27 mouse cellular contexts compared by ENCODE assay signal in the genomic region with DNA sequence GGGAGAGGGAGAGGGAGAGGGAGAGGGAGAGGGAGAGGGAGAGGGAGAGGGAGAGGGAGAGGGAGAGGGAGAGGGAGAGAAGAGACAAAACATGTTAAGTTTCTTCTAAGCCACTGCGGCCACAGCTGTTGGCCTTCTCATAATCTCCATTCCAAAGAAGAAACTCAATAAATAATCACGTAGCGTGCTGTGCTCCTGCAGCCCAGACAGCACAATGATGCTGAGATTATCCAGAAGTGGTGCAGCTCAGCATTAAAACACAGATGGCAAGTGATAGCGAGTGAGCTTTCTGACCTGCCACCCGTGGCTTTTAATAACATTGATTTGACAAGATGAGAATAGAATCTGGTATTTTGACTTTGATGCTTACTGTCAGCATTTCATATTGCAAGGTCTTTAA.
A peak's percentile ranks its signal among the peaks of the same experiment; 100 is the strongest.
DNase-seq lines count a peak whose midpoint lies in the region; ATAC-seq and TF ChIP-seq lines count a peak whose summit lies in the region.
"Had no signal": no experiment of that assay in that cellular context is flagged by ENCODE, and none has a peak within 500 bp of the region (broad histone marks: within the 10 kb centered on the region; RNA-seq: fewer than 3 reads in every experiment).

No protein-coding gene starts in this region.

- H3K4me1 ChIP-seq in embryonic facial prominence, embryonic 14.5 days (ENCODE audit: control insufficient read depth, insufficient read depth, low read length) = no peaks in the 10 kb centered on the region
- H3K4me1 ChIP-seq in embryonic facial prominence, embryonic 10.5 days = peaks cover 10% of the 10 kb centered on the region
- no peaks in the 10 kb centered on the region for H3K4me1 ChIP-seq in kidney, postnatal 0 days (replicated peaks; ENCODE audit: insufficient read depth, low read length)
- H3K4me1 ChIP-seq in midbrain, embryonic 15.5 days = no peaks in the 10 kb centered on the region
- H3K4me1 ChIP-seq: heart, embryonic 15.5 days; limb, embryonic 15.5 days; liver, embryonic 13.5 days; neural tube, embryonic 13.5 days had no signal

- peak; percentile 12 for DNase-seq in embryonic facial prominence, embryonic 14.5 days (ENCODE audit: low spot score)
- no peak for DNase-seq in embryonic facial prominence, embryonic 10.5 days (ENCODE audit: low spot score)
- DNase-seq in kidney, postnatal 0 days (ENCODE audit: low spot score) = peak; percentile 11
- DNase-seq in kidney, adult 18-20 months = no peak
- peak; percentile 67 for DNase-seq in MN1 (ENCODE audit: low spot score)
- no peak for DNase-seq in left cerebral cortex, postnatal 10 days (ENCODE audit: extremely low spot score in 1 of 2, low spot score in 2 of 2)
- no peak for DNase-seq in left cerebral cortex, adult 8-10 months (ENCODE audit: low spot score in 2 of 2)
- DNase-seq: adrenal gland, postnatal 10 days; cerebellum, adult 11-12 months; cerebellum, adult 9-11 months; gastrocnemius, postnatal 10 days; kidney, postnatal 36 days; liver, embryonic 13.5 days; lung, adult 18-20 months; lung, postnatal 10 days; right cerebral cortex, postnatal 14 days; thymus, postnatal 14 days had no signal

- ATAC-seq in embryonic facial prominence, embryonic 14.5 days (ENCODE audit: low read depth) = no peak
- no peak for ATAC-seq in kidney, postnatal 0 days (replicated peaks; ENCODE audit: low FRiP score, low read depth)
- 0 out of 2 replicates have a peak, but pooled peaks have one; percentile 44 for ATAC-seq in midbrain, embryonic 15.5 days (replicated peaks)
- ATAC-seq: intestine, embryonic 16.5 days; Patski had no signal

- H3K4me2 ChIP-seq in embryonic facial prominence, embryonic 14.5 days (ENCODE audit: low read depth, low read length) = no peak overlapping the region
- H3K4me2 ChIP-seq in kidney, postnatal 0 days (ENCODE audit: low read length) = no peak overlapping the region
- no peak overlapping the region for H3K4me2 ChIP-seq in midbrain, embryonic 15.5 days
- H3K4me2 ChIP-seq: heart, embryonic 15.5 days; limb, embryonic 15.5 days; liver, embryonic 13.5 days; neural tube, embryonic 13.5 days had no signal

- H3K27me3 ChIP-seq in embryonic facial prominence, embryonic 14.5 days (replicated peaks; ENCODE audit: control insufficient read depth, insufficient read depth, low read length) = no peaks in the 10 kb centered on the region
- no peaks in the 10 kb centered on the region for H3K27me3 ChIP-seq in embryonic facial prominence, embryonic 10.5 days (replicated peaks; ENCODE audit: low read depth, poor library complexity, severe bottlenecking)
- no peaks in the 10 kb centered on the region for H3K27me3 ChIP-seq in kidney, postnatal 0 days (ENCODE audit: insufficient read depth, low read length)
- H3K27me3 ChIP-seq in midbrain, embryonic 15.5 days (replicated peaks) = no peaks in the 10 kb centered on the region
- H3K27me3 ChIP-seq: heart, embryonic 15.5 days; limb, embryonic 15.5 days; liver, embryonic 13.5 days; neural tube, embryonic 13.5 days; Patski had no signal

- 77% methylated on average over 5 of the region's 5 CpGs for WGBS in embryonic facial prominence, embryonic 14.5 days
- WGBS in embryonic facial prominence, embryonic 10.5 days = 88% methylated on average over 5 of the region's 5 CpGs
- WGBS in kidney, postnatal 0 days = 68% methylated on average over 5 of the region's 5 CpGs
- WGBS in midbrain, embryonic 15.5 days = 39% methylated on average over 5 of the region's 5 CpGs

- no peak overlapping the region for H3K9ac ChIP-seq in embryonic facial prominence, embryonic 14.5 days (ENCODE audit: low read depth, low read length)
- no peak overlapping the region for H3K9ac ChIP-seq in kidney, postnatal 0 days (ENCODE audit: low read depth, low read length)
- H3K9ac ChIP-seq in midbrain, embryonic 15.5 days = no peak overlapping the region
- H3K9ac ChIP-seq: heart, embryonic 15.5 days; limb, embryonic 15.5 days; liver, embryonic 13.5 days; neural tube, embryonic 13.5 days had no signal

- no peaks in the 10 kb centered on the region for H3K36me3 ChIP-seq in embryonic facial prominence, embryonic 14.5 days (ENCODE audit: control insufficient read depth, insufficient read depth, low read length)
- H3K36me3 ChIP-seq in embryonic facial prominence, embryonic 10.5 days (replicated peaks) = peaks cover 12% of the 10 kb centered on the region
- H3K36me3 ChIP-seq in kidney, postnatal 0 days (ENCODE audit: insufficient read depth, low read length) = no peaks in the 10 kb centered on the region
- H3K36me3 ChIP-seq in midbrain, embryonic 15.5 days (replicated peaks) = no peaks in the 10 kb centered on the region
- H3K36me3 ChIP-seq: heart, embryonic 15.5 days; neural tube, embryonic 13.5 days had no signal

- no peaks in the 10 kb centered on the region for H3K9me3 ChIP-seq in embryonic facial prominence, embryonic 14.5 days (ENCODE audit: control insufficient read depth, low read length)
- no peaks in the 10 kb centered on the region for H3K9me3 ChIP-seq in embryonic facial prominence, embryonic 10.5 days
- no peaks in the 10 kb centered on the region for H3K9me3 ChIP-seq in kidney, postnatal 0 days (replicated peaks; ENCODE audit: low read length)
- H3K9me3 ChIP-seq in midbrain, embryonic 15.5 days = no peaks in the 10 kb centered on the region
- H3K9me3 ChIP-seq: G1E; heart, embryonic 15.5 days; limb, embryonic 10.5 days; limb, embryonic 15.5 days; liver, embryonic 13.5 days; neural tube, embryonic 13.5 days had no signal

- no peak overlapping the region for H3K27ac ChIP-seq in embryonic facial prominence, embryonic 14.5 days (replicated peaks; ENCODE audit: low read depth, low read length)
- no peak overlapping the region for H3K27ac ChIP-seq in embryonic facial prominence, embryonic 10.5 days (replicated peaks)
- H3K27ac ChIP-seq in kidney, postnatal 0 days = no peak overlapping the region
- no peak overlapping the region for H3K27ac ChIP-seq in midbrain, embryonic 15.5 days
- H3K27ac ChIP-seq: heart, embryonic 15.5 days; layer of hippocampus, adult 2 months; left cerebral cortex, adult 2 months; limb, embryonic 10.5 days; limb, embryonic 15.5 days; liver, embryonic 13.5 days; neural tube, embryonic 13.5 days had no signal

- intact Hi-C loops in left cerebral cortex, postnatal 10 days (cut with DNase I) = no loop called here

- TF ChIP-seq CTCF in kidney, postnatal 0 days (IDR thresholded peaks at IDR 0.05; ENCODE audit: low read depth) = no peak

- H3K4me3 ChIP-seq in embryonic facial prominence, embryonic 14.5 days (ENCODE audit: low read depth, low read length) = no peak overlapping the region
- H3K4me3 ChIP-seq in embryonic facial prominence, embryonic 10.5 days = no peak overlapping the region
- H3K4me3 ChIP-seq in kidney, postnatal 0 days (replicated peaks; ENCODE audit: low read depth, low read length) = no peak overlapping the region
- no peak overlapping the region for H3K4me3 ChIP-seq in midbrain, embryonic 15.5 days
- H3K4me3 ChIP-seq: heart, embryonic 15.5 days; layer of hippocampus, adult 2 months; left cerebral cortex, adult 2 months; limb, embryonic 10.5 days; limb, embryonic 15.5 days; liver, embryonic 13.5 days; neural tube, embryonic 13.5 days had no signal

Comparison
In these comparisons a context has a peak if more than half of its experiments do, and no peak if none do; other contexts are left out.
1. DNase-seq: peak in embryonic facial prominence, embryonic 14.5 days (single experiment), kidney, postnatal 0 days (single experiment) and MN1 (single experiment); none in embryonic facial prominence, embryonic 10.5 days (single experiment), kidney, adult 18-20 months (single experiment), left cerebral cortex, postnatal 10 days (0 of 2) and left cerebral cortex, adult 8-10 months (0 of 2).